Mouse (Mus musculus): ENCODE data around the gene Pnmal1.

DNA sequence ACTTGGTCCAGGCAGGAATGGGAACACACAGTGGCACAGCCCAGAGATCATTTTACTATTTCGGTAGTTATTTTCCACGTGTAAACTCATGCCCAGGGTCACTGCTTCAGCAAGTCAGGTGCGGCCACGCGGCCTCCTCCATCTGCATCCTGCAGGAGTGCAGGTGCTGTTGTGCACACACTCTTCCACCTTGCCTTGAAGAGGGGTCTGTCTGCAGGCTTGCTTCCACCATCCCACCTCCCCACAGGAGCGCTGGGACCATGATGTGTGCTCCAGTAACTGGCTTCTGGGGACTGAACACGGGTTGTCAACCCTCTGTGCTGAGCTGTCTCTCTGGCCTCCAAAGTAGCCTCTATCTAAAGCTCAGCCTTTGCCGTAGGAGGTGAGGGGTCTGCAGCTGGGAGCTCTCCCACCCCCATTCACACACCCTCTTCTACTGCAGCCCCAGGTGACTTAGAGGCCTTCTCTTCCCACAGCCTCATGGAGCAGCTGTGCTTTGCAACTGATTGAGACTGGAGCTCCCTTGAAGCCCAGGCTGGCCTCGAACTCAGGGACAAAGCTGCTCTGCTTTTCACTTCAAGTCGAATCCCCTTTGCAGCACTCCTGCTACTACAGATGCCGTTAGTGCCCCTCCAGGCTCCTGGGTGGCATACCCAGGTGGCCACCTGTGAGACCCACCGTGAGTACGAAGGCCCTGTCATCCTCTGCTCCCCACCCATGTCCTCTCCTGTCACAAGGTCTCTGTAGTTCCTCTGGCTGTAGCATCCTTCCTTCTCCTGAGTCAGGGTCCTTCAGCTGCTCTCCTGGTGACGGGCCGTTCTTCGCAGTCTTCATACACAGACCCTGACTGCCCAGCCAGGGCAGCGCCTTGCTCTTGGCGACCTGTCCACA lies 44.8 kb upstream of the Pnmal1 start:
- TF ChIP-seq CTCF (IDR thresholded peaks at IDR 0.05; ENCODE audit: borderline replicate concordance, insufficient read depth, low read depth, low read length) (no peak), POLR2A (IDR thresholded peaks at IDR 0.05; ENCODE audit: borderline replicate concordance, insufficient read depth, low read length) (no peak)

All from cerebellum, adult 2 months (tissue).